Mouse (Mus musculus): ENCODE measurements around the gene Ets2.

DNA sequence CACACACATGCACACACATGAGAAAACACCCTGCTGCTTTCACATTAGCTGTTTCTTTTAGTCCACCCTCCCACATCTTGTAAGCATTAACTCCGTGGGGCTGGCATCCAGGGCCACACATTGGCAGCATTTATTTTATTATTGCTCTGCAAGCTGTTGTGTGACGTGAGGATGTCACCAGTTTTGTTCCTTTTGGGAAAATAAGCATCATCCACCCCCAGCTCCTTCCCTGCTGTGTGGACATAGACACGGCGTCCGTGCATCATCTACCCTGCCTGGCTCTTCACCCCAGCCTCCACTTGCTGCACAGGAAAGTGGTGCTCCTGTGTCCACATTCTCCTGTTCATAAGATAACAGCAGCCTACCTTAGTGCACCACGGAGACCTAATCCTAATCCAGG lies 27.9 kb downstream of the Ets2 start:
- TF ChIP-seq CTCF (IDR thresholded peaks at IDR 0.05; ENCODE audit: low read depth), result no peak
- TF ChIP-seq EP300 (IDR thresholded peaks at IDR 0.05; ENCODE audit: low read depth), result no peak
